Mouse (Mus musculus): ENCODE results near the gene Kcne2. TPM values are rescaled to one million over a fixed set of nuclear protein-coding genes. Genes with fewer than 3 reads are reported as not detected.

Gene Kcne2
- total RNA-seq, 2 experiments from 2014 or later, result not detected

Other genes with a start within 250 kb of the Kcne2 start
- gene Mrps6, start 234.1 kb upstream of the Kcne2 start, total RNA-seq (2021), result 10 to 100 TPM; 19.1 to 19.5 TPM
- gene Gm49711, start 234.1 kb upstream of the Kcne2 start, total RNA-seq (2021), result not detected
- gene Slc5a3, start 234.1 kb upstream of the Kcne2 start, total RNA-seq (2021), result 1 to 10 TPM; 2.2 to 4.0 TPM
- 10 to 100 TPM; 52.2 to 67.4 TPM for gene Smim11, start 8.9 kb downstream of the Kcne2 start, total RNA-seq (2021)
- gene Fam243, start 29.1 kb downstream of the Kcne2 start, total RNA-seq (2021), result not detected
- not detected for gene Kcne1, start 67.1 kb downstream of the Kcne2 start, total RNA-seq (2021)
- 10 to 100 TPM; 62.2 to 75.7 TPM for gene Rcan1, start 178.5 kb downstream of the Kcne2 start, total RNA-seq (2021)
- under 1 TPM in 1 of 2 experiments, not detected in 1; 0.07 TPM for gene Clic6, start 193.3 kb downstream of the Kcne2 start, total RNA-seq (2021)

All from gastrocnemius, postnatal 36 days (tissue).